Comparison of ENCODE assay signal across 12 mouse cellular contexts in genomic region chr8:121674524-121674923, GRCm38 (mm10). TPM values are rescaled to one million over a fixed set of nuclear protein-coding genes. Genes with fewer than 3 reads are reported as not detected.
DNase-seq lines count a peak whose midpoint lies in the region; TF ChIP-seq lines count a peak whose summit lies in the region.
"Had no signal": no experiment of that assay in that cellular context is flagged by ENCODE, and none has a peak within 500 bp of the region (broad histone marks: within the 10 kb centered on the region; RNA-seq: fewer than 3 reads in every experiment).

No protein-coding gene starts in this region.

- intact Hi-C loops in left cerebral cortex, adult 2 months (cut with DNase I), result no loop called here
- intact Hi-C loops in left cerebral cortex, postnatal 25 days (cut with DNase I), result no loop called here

- peak; percentile 51 to 59 for DNase-seq in cerebellum, postnatal 10 days
- no peak for DNase-seq in cerebellum, postnatal 4 days (ENCODE audit: low spot score in 2 of 2)
- no peak for DNase-seq in left cerebral cortex, adult 2 months (ENCODE audit: extremely low spot score in 1 of 2, low spot score in 2 of 2)
- no peak for DNase-seq in left cerebral cortex, postnatal 25 days (ENCODE audit: low spot score in 2 of 2)
- peak; percentile 48 for DNase-seq in A20 (ENCODE audit: low read depth, low spot score)
- peak; percentile 36 for DNase-seq in induced T-regulatory cell, adult 2 months (ENCODE audit: low read depth)
- DNase-seq in frontal cortex, postnatal 14 days (ENCODE audit: low spot score in 2 of 2), result no peak
- no peak for DNase-seq in neural tube, embryonic 10.5 days (ENCODE audit: extremely low spot score, low spot score)
- DNase-seq: thymus, adult 2 months had no signal

- H3K27ac ChIP-seq in left cerebral cortex, adult 2 months, result peak overlapping the region; percentile 15; the same call in 1 of the 2 replicates
- H3K27ac ChIP-seq: heart, embryonic 15.5 days; lung, embryonic 15.5 days had no signal

- H3K4me3 ChIP-seq in left cerebral cortex, adult 2 months, result no peak overlapping the region
- H3K4me3 ChIP-seq: heart, embryonic 15.5 days; lung, embryonic 15.5 days had no signal

- peak; percentile 52 for TF ChIP-seq CTCF in left cerebral cortex, adult 2 months (IDR thresholded peaks at IDR 0.05)

RNA-seq across cellular contexts. Expression of gene Zcchc14, which starts 21.8 kb away (rescaled TPM):
- total RNA-seq in left cerebral cortex, adult 2 months (2021), result 10 to 100 TPM; 69.6 to 72.8 TPM
- total RNA-seq in left cerebral cortex, postnatal 25 days (2021), result 10 to 100 TPM; 63.2 to 71.9 TPM
- total RNA-seq: monocyte, adult 5-6 weeks had no signal

RNA-seq across cellular contexts. Expression of gene Jph3, which starts 54.9 kb away (rescaled TPM):
- total RNA-seq in left cerebral cortex, adult 2 months (2021), result 100 to 1,000 TPM; 285 to 297 TPM
- 100 to 1,000 TPM; 254 to 260 TPM for total RNA-seq in left cerebral cortex, postnatal 25 days (2021)
- total RNA-seq: monocyte, adult 5-6 weeks had no signal

Comparison
In these comparisons a context has a peak if more than half of its experiments do, and no peak if none do; other contexts are left out.
1. DNase-seq: peak in cerebellum, postnatal 10 days (2 of 2), A20 (single experiment) and induced T-regulatory cell, adult 2 months (single experiment); none in cerebellum, postnatal 4 days (0 of 2), left cerebral cortex, adult 2 months (0 of 2), left cerebral cortex, postnatal 25 days (0 of 2), frontal cortex, postnatal 14 days (0 of 2) and neural tube, embryonic 10.5 days (single experiment).